Mouse (Mus musculus) embryo, embryonic 9.5 days (tissue): ENCODE measurements around the gene Olfr1065.
A peak's percentile ranks its signal among the peaks of the same experiment; 100 is the strongest.
"Not testable (repeated sequence)": the region's sequence is repeated elsewhere in the genome, so short reads cannot be mapped to it uniquely, and the experiment has no call there.

Experiments used
- DNase-seq: peaks from one replicate; pipeline ENCODE4 v3.0.0-alpha.2; 2017; ENCODE audit errors: extremely low spot score

The Olfr1065 gene

DNA sequence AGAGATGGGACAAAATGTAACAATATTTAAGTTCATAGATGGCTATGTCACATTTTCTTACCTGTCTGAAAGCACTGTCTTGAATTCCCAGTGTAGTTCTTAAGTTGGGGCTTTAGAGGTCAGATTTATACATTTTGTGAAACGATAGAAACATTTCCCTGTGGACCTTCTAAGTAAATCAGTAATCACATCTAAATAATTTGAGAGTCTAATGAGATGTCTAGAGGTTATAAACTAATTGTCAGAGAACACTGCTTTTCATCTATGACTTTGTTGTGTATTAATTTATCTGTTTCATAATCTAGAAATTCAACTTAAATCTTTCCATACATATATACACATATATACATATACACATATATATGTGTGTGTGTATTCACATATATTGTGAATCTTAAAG, at the start of gene Olfr1065:
TSS of gene Olfr1065 (minus strand) at position 101 of the 400 bp plus-strand sequence.
- DNase-seq = not testable (repeated sequence)

DNA sequence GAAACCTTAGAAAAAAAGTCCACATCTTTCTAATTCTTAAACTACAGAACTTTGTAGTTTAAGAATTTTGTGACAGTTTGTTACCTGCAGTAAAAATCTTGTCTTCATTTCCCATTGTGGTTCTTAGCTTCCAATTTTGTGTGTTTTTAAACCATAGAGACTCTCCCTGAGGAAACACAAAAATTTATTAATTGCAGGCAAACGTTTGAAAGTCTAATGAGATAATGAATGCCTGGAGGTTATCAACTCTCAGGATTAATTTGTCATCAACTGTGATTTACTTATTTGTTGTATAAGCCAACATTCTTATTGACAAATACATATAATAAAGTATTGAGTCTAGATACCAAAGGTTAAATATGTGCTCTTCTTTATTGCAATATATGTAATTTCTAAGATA, 36.9 kb upstream of the Olfr1065 start, which contains the start of gene Olfr228:
TSS of gene Olfr228 (minus strand) at position 101 of the 400 bp plus-strand sequence.
- no peak for DNase-seq

DNA sequence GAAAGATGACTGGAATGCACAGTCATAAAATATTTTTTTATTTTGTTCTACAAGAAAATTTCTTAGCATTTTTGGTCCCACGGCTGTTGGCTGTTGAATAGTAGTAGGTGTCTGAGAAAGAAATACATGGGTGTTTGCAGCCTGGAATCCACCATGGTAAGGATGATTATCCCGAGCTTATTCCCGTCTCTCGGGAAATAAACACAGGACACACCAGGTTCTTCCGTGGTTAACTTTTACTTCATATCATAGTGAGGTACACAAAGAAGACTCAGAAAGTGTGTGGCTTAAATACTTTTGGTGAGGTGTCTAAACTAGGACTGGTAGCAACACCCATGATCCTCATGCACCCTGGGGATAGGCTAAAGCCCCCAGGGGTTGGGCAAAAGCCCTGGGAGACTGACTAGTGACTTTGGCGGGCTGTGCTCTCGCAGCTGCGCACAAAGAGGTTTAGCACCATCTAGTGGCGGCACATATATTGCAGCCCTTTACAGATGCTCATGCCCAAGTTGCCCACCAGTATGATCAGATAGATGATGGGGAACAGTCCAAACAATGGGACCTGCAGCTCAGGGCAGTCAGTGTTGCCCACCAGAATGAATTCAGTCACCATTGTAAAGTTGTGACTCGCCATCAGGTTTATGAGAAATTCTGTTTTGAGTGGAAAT, 14.2 kb upstream of the Olfr1065 start:
- peak; percentile 48 for DNase-seq

DNA sequence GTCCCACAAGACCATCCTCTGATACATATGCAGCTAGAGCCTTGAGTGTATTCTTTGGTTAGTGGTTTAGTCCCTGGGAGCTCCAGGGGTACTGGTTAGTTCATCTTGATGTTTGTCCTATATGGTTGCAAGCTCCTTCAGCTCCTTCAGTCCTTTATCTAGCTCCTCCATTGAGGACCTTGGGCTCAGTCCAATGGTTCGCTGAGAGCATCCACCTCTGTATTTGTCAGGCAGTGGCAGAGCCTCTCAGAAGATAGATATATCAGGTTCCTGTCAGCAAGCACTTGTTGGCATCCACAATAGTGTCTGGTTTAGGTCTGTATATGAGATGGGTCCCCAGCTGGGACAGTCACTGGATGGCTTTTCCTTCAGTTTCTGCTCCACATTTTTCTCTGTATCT, 10.0 kb upstream of the Olfr1065 start:
- no peak for DNase-seq

DNA sequence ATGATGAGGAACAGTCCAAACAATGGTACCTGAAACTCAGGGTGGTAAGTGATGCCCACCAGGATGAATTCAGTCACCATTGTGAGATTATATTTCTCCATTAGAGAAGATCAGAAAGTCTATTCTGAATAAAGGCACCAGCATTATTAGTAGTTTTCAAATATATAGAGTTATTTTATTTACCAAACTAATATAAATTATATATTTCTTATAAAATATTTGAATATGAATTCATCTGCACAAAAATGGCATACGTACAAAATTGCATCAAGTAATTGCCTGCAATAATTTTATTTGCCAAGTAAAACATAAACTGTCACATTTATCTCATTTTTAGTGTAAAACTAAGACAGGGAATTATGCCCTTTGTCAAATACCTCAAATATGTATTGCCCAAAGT, 5.8 kb upstream of the Olfr1065 start, which contains the start of gene Olfr1066:
TSS of gene Olfr1066 (minus strand) at position 101 of the 400 bp plus-strand sequence.
- DNase-seq = no peak

DNA sequence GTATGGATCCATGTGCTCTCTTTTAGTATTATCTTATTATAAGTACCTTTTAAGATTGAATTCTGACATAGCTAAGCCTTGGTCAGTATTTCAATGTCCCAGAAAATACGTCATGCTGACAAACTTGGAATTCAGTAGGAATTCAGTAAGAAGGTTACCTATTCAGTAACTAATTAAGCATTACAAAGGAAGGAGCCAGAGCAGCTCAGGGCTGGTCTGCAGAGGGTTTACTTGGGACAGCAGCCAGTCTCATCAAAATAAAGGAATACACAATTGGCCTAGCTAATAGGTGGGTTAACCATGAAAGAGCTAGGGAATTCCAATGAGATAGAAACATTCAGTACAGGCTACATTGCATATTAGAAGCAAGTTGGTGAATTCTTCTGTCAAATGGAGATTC, 8.3 kb downstream of the Olfr1065 start:
- not testable (repeated sequence) for DNase-seq

DNA sequence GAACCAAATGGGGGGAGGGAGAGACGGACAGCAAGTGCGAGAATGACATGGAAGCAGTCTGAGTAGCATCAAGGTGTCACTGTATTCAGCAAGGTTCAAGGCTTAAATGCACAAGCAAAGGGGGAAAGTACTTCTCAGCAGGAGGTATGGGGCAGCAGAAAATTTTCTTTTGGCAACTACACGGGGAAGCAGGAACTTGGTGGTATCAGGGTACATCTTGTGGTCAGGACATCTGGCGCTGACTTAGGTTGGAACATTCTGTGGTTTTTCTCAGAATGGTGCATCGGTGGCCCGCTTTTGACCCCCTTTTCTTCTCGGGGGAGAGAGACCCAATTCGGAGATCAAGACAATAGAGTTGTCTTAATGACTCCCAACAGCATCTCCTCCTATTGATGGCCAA, 21.9 kb downstream of the Olfr1065 start:
- DNase-seq = not testable (repeated sequence)

DNA sequence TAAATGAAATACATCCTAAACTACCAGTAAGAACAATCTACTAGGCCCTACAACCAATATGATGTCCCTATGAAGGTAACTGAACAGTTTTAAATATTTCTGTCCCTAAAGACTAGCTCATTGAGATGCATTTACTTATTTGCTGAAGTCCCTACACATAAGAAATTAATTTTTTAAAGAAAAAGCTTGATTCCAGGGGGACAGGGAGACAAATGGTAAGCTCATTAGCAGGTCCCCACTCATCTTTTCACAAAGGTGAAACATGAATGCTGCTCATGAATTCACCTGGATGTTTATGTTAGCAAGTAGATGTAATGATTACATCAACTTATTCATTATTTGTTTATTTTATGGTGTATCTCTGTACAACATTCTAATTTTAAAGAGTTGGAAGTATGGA, 23.7 kb downstream of the Olfr1065 start, which contains the start of gene Olfr1062:
TSS of gene Olfr1062 (minus strand) at position 101 of the 400 bp plus-strand sequence.
- DNase-seq = not testable (repeated sequence)

DNA sequence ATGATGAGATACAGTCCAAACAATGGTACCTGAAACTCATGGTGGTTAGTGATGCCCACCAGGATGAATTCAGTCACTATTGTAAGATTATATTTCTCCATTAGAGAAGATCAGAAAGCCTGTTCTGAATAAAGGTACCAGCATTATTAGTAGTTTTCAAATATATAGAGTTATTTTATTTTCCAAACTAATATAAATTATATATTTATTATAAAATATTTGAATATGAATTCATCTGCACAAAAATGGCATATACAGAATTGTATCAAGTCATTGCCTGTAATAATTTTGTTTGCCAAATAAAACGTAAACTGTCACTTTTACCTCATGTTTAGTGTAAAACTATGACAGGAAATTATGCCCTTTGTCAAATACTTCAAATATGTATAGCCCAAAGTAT, 36.4 kb downstream of the Olfr1065 start, which contains the start of gene Olfr1061:
TSS of gene Olfr1061 (minus strand) at position 101 of the 400 bp plus-strand sequence.
- DNase-seq = no peak

DNA sequence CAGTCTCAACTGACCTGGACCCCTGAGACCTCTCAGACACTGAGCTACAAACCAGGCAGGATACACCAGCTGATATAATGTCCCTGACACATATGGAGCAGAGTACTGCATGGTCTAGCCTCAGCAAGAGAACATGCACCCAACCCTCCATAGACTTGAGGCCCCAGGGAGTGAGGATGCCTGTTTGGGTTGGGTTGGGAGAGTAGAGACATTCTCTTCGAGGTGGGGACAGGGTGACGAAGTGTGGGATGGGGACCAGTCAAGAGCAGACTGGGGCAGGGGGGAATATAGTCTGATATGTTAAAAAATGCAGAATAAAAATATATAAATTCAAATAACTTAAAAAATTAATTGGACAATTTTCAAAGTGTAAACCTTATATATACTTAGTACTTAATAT, 55.3 kb downstream of the Olfr1065 start:
- no peak for DNase-seq
